Mouse (Mus musculus) testis, adult 2 months (tissue): ENCODE measurements around the gene Rpl12.

ENCODE experiments used
- CTCF ChIP-seq: fragments of 200-500 bp; IDR thresholded peaks from 2 replicates; pipeline ENCODE4 v1.5.1; 2012; ENCODE audit warnings: low read depth, mild to moderate bottlenecking, inconsistent platforms, low read length, moderate library complexity; ENCODE audit not compliant: control insufficient read depth, insufficient read depth, insufficient replicate concordance
- POLR2A ChIP-seq: fragments of 200-500 bp; IDR thresholded peaks from 2 replicates; pipeline ENCODE4 v1.6.1; 2012; ENCODE audit warnings: low read depth, mild to moderate bottlenecking, inconsistent platforms, low read length, moderate library complexity; ENCODE audit not compliant: control insufficient read depth

GRCm38 (mm10) chr2:32982700-32983099, 21.3 kb downstream of the Rpl12 start:
- TF ChIP-seq POLR2A (no peak), CTCF (no peak)
